Mouse (Mus musculus) neutrophil, adult 5-6 weeks (primary cell): ENCODE measurements around the gene Robo4. TPM values are rescaled to one million over a fixed set of nuclear protein-coding genes. Genes with fewer than 3 reads are reported as not detected.

Experiments
- ATAC-seq: fragments of 151-379, 151-347 bp; 2 replicates; pipeline ENCODE4 v1.8.0; 2017; ENCODE audit warnings: mild to moderate bottlenecking, moderate TSS enrichment; ENCODE audit not compliant: insufficient number of reproducible peaks, poor library complexity, low FRiP score, severe bottlenecking; ENCODE audit errors: extremely low read depth
- total RNA-seq: library from RNA; stranded (forward); fragments of 200-1000 nt; gene quantifications from 2 replicates; pipeline ENCODE4 v1.2.3, GENCODE M21; 2017

Robo4 gene
- 0.12 TPM in 1 of 2 replicates, not detected in the other for total RNA-seq

GRCm38 (mm10) chr9:37401802-37402201 lies at the start of gene Robo4:
Robo4 (plus strand) TSS chr9:37401897.
- ATAC-seq, result no peak

- ATAC-seq, result no peak
Observed at GRCm38 (mm10) chr9:37354485-37354884, 47.2 kb upstream of the Robo4 start.

GRCm38 (mm10) chr9:37358713-37359330 lies 42.9 kb upstream of the Robo4 start:
- no peak for ATAC-seq

GRCm38 (mm10) chr9:37359331-37360220 lies 42.1 kb upstream of the Robo4 start:
- no peak for ATAC-seq

- ATAC-seq, result no peak
Observed at GRCm38 (mm10) chr9:37362084-37362483, 39.6 kb upstream of the Robo4 start.

- no peak for ATAC-seq
Observed at GRCm38 (mm10) chr9:37362881-37363280, 38.8 kb upstream of the Robo4 start.

- ATAC-seq, result no peak
Observed at GRCm38 (mm10) chr9:37363551-37363950, 38.1 kb upstream of the Robo4 start.

- no peak for ATAC-seq
Observed at GRCm38 (mm10) chr9:37364392-37364791, 37.3 kb upstream of the Robo4 start.

GRCm38 (mm10) chr9:37365706-37366105 lies 36.0 kb upstream of the Robo4 start:
- ATAC-seq, result no peak

- no peak for ATAC-seq
Observed at GRCm38 (mm10) chr9:37367301-37368080, 34.2 kb upstream of the Robo4 start, which contains the start of gene Hepacam. Hepacam (plus strand) TSS chr9:37367351.

GRCm38 (mm10) chr9:37368081-37368830 lies 33.4 kb upstream of the Robo4 start:
- ATAC-seq, result no peak

- ATAC-seq, result no peak
Observed at GRCm38 (mm10) chr9:37368860-37369259, 32.8 kb upstream of the Robo4 start.

- ATAC-seq, result no peak
Observed at GRCm38 (mm10) chr9:37371232-37371801, 30.4 kb upstream of the Robo4 start.

- ATAC-seq, result no peak
Observed at GRCm38 (mm10) chr9:37375718-37376117, 26.0 kb upstream of the Robo4 start.

GRCm38 (mm10) chr9:37383161-37383560 lies 18.5 kb upstream of the Robo4 start:
- ATAC-seq, result no peak

- ATAC-seq, result no peak
Observed at GRCm38 (mm10) chr9:37384284-37385182, 17.2 kb upstream of the Robo4 start.

- ATAC-seq, result no peak
Observed at GRCm38 (mm10) chr9:37390891-37391290, 10.8 kb upstream of the Robo4 start.

- ATAC-seq, result no peak
Observed at GRCm38 (mm10) chr9:37392071-37392470, 9.6 kb upstream of the Robo4 start.
